Comparison of ENCODE assay signal across 19 mouse cellular contexts in the genomic region with DNA sequence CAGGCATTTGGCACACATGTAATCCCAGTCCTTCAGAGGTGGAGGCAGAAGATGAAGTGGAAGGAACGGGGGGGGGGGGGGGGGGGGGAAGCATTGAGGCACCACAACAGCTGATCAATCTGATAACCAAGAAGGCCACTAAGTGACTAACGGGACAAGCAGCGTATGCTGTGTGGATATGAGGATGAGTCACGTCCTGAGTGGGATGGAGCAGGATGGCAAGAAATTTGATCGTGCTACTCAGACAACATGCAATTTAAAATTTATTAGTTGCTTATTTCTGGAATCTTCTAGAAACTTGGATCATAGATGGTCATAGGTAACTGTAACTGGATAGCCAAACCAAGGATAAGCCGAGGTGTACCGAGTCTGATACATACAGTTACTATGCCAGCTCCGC. TPM values are rescaled to one million over a fixed set of nuclear protein-coding genes. Genes with fewer than 3 reads are reported as not detected.
A peak's percentile ranks its signal among the peaks of the same experiment; 100 is the strongest.
DNase-seq lines count a peak whose midpoint lies in the region; TF ChIP-seq lines count a peak whose summit lies in the region.
"Had no signal": no experiment of that assay in that cellular context is flagged by ENCODE, and none has a peak within 500 bp of the region (broad histone marks: within the 10 kb centered on the region; RNA-seq: fewer than 3 reads in every experiment).

No protein-coding gene starts in this region.

- peak; percentile 63 for DNase-seq in adrenal gland, adult 2 months
- no peak for DNase-seq in adrenal gland, postnatal 25 days
- DNase-seq in layer of hippocampus, adult 2 months (ENCODE audit: low spot score in 2 of 2): no peak
- no peak for DNase-seq in layer of hippocampus, adult 8-10 months (ENCODE audit: low spot score in 2 of 2)
- peak; percentile 43 for DNase-seq in NIH3T3 (ENCODE audit: low read depth)
- no peak for DNase-seq in embryo, embryonic 10 days (ENCODE audit: low spot score)
- no peak for DNase-seq in frontal cortex, postnatal 14 days (ENCODE audit: low spot score in 2 of 2)
- no peak for DNase-seq in thymus, postnatal 0 days (ENCODE audit: low spot score)
- DNase-seq: B cell, adult 2 months; cerebellum, adult 2 months; cerebellum, postnatal 10 days; gastrocnemius, postnatal 36 days; heart, adult 11 months; heart, postnatal 36 days; kidney, adult 8-10 months had no signal

- H3K27ac ChIP-seq in layer of hippocampus, adult 2 months: peak overlapping the region; percentile 70; the same call in 1 of the 2 replicates
- H3K27ac ChIP-seq: embryonic facial prominence, embryonic 12.5 days; forebrain, embryonic 12.5 days; heart, embryonic 13.5 days; hindbrain, embryonic 12.5 days had no signal

- H3K4me3 ChIP-seq in layer of hippocampus, adult 2 months: no peak overlapping the region
- H3K4me3 ChIP-seq: embryonic facial prominence, embryonic 12.5 days; forebrain, embryonic 12.5 days; heart, embryonic 13.5 days; hindbrain, embryonic 12.5 days had no signal

- TF ChIP-seq CTCF in layer of hippocampus, adult 2 months (conservative IDR thresholded peaks at IDR 0.05): no peak

RNA-seq across cellular contexts. Expression of gene Camk2g, which starts 13.7 kb away (rescaled TPM):
- total RNA-seq in adrenal gland, adult 2 months (2021): 10 to 100 TPM; 51.4 to 67.7 TPM
- polyA plus RNA-seq in adrenal gland, adult 2 months (2012; rRNA removed): 41.7 and 42.8 TPM in 2 replicates
- total RNA-seq in adrenal gland, postnatal 25 days (2021): 49.0 and 62.6 TPM in 2 replicates
- 100 to 1,000 TPM; 216 to 229 TPM for total RNA-seq in layer of hippocampus, adult 2 months (2021)
- total RNA-seq in layer of hippocampus, adult 8-10 months (2022): 100 to 1,000 TPM; 247 to 278 (median 262) TPM
- 53.2 and 56.4 TPM in 2 replicates for polyA plus RNA-seq in thymus, postnatal 0 days (2015; fragmentation: Nextera tagmentation; extraction: Ambion mirVana)

RNA-seq across cellular contexts. Expression of gene Ndst2, which starts 45.9 kb away (rescaled TPM):
- 10 to 100 TPM; 24.6 to 25.0 TPM for total RNA-seq in adrenal gland, adult 2 months (2021)
- 34.9 and 35.9 TPM in 2 replicates for polyA plus RNA-seq in adrenal gland, adult 2 months (2012; rRNA removed)
- total RNA-seq in adrenal gland, postnatal 25 days (2021): 33.5 and 36.2 TPM in 2 replicates
- 10 to 100 TPM; 20.4 to 20.9 TPM for total RNA-seq in layer of hippocampus, adult 2 months (2021)
- 10 to 100 TPM; 16.6 to 24.3 (median 18.3) TPM for total RNA-seq in layer of hippocampus, adult 8-10 months (2022)
- polyA plus RNA-seq in thymus, postnatal 0 days (2015; fragmentation: Nextera tagmentation; extraction: Ambion mirVana): 9.2 and 9.8 TPM in 2 replicates

RNA-seq across cellular contexts. Expression of gene Plau, which starts 56.2 kb away (rescaled TPM):
- 10 to 100 TPM; 31.2 to 64.4 TPM for total RNA-seq in adrenal gland, adult 2 months (2021)
- polyA plus RNA-seq in adrenal gland, adult 2 months (2012; rRNA removed): 1.8 and 1.9 TPM in 2 replicates
- total RNA-seq in adrenal gland, postnatal 25 days (2021): 14.2 and 21.2 TPM in 2 replicates
- 1 to 10 TPM; 3.2 to 4.2 TPM for total RNA-seq in layer of hippocampus, adult 2 months (2021)
- total RNA-seq in layer of hippocampus, adult 8-10 months (2022): 10 to 100 TPM in 2 of 4 experiments, 1 to 10 TPM in 2; 4.1 to 26.9 (median 12.8) TPM
- 3.5 and 3.7 TPM in 2 replicates for polyA plus RNA-seq in thymus, postnatal 0 days (2015; fragmentation: Nextera tagmentation; extraction: Ambion mirVana)

Comparison
In these comparisons a context has a peak if more than half of its experiments do, and no peak if none do; other contexts are left out.
1. DNase-seq: peak in adrenal gland, adult 2 months (single experiment) and NIH3T3 (single experiment); none in adrenal gland, postnatal 25 days (single experiment), layer of hippocampus, adult 2 months (0 of 2), layer of hippocampus, adult 8-10 months (0 of 2), embryo, embryonic 10 days (single experiment), frontal cortex, postnatal 14 days (0 of 2) and thymus, postnatal 0 days (single experiment).